Mouse (Mus musculus) intestine, embryonic 14.5 days (tissue): Measurements from ENCODE around the gene Smtn. TPM values are rescaled to one million over a fixed set of nuclear protein-coding genes. Genes with fewer than 3 reads are reported as not detected.

Experiments used
- ATAC-seq: fragments of 200-750 bp; cut with Nextera tagmentation; replicated peaks from 2 replicates; pipeline ENCODE4 v1.8.0; 2017; ENCODE audit warnings: low read depth, moderate number of reproducible peaks, moderate TSS enrichment, moderate library complexity; ENCODE audit not compliant: low FRiP score, low TSS enrichment
- DNase-seq: peaks from one replicate; pipeline ENCODE4 v3.0.0-alpha.2; 2018; ENCODE audit warnings: low spot score
- H3K27ac ChIP-seq: fragments of 300-500 bp; sonication (generic); 2 replicates; pipeline ENCODE4 v1.5.1; 2014; ENCODE audit warnings: low read depth, mild to moderate bottlenecking, control low read depth
- H3K27me3 ChIP-seq: fragments of 300-500 bp; sonication (generic); replicated peaks from 2 replicates; pipeline ENCODE4 v1.6.1; 2014; ENCODE audit warnings: low read length, control low read depth; ENCODE audit not compliant: control insufficient read depth, insufficient read depth
- H3K36me3 ChIP-seq: fragments of 300-500 bp; sonication (generic); 2 replicates; pipeline ENCODE4 v1.6.1; 2014; ENCODE audit warnings: low read length, control low read depth; ENCODE audit not compliant: control insufficient read depth, insufficient read depth
- H3K4me1 ChIP-seq: fragments of 300-500 bp; sonication (generic); replicated peaks from 2 replicates; pipeline ENCODE4 v1.6.1; 2014; ENCODE audit warnings: low read length, control low read depth, mixed read lengths; ENCODE audit not compliant: control insufficient read depth, insufficient read depth
- H3K4me2 ChIP-seq: fragments of 300-500 bp; sonication (generic); 2 replicates; pipeline ENCODE4 v1.6.1; 2014; ENCODE audit warnings: low read length
- H3K4me3 ChIP-seq: fragments of 300-500 bp; sonication (generic); 2 replicates; pipeline ENCODE4 v1.5.1; 2014; ENCODE audit warnings: low read depth, low read length, control low read depth, mixed read lengths
- H3K9ac ChIP-seq: fragments of 300-500 bp; sonication (generic); 2 replicates; pipeline ENCODE4 v1.6.1; 2014; ENCODE audit warnings: mild to moderate bottlenecking, low read length
- H3K9me3 ChIP-seq: fragments of 300-500 bp; sonication (generic); 2 replicates; pipeline ENCODE4 v1.6.1; 2016; ENCODE audit warnings: low read length, control low read depth; ENCODE audit not compliant: control insufficient read depth
- WGBS: fragments of 180-500 bp; shearing (Covaris S2); extraction: QIAGEN DNeasy Blood & Tissue Kit; methylation state at CpG from one replicate; pipeline ENCODE4 v1.1.7; 2014; 5-methylcytosine and 5-hydroxymethylcytosine counted together
- polyA plus RNA-seq: library from polyadenylated mRNA; unstranded; fragments of >200 nt; fragmentation: Nextera tagmentation; extraction: Ambion mirVana; gene quantifications from 2 replicates; pipeline ENCODE4 v1.2.1, GENCODE M21; 2014

The Smtn gene
- polyA plus RNA-seq, 1 experiment from 2014 or later = 87.0 TPM

DNA sequence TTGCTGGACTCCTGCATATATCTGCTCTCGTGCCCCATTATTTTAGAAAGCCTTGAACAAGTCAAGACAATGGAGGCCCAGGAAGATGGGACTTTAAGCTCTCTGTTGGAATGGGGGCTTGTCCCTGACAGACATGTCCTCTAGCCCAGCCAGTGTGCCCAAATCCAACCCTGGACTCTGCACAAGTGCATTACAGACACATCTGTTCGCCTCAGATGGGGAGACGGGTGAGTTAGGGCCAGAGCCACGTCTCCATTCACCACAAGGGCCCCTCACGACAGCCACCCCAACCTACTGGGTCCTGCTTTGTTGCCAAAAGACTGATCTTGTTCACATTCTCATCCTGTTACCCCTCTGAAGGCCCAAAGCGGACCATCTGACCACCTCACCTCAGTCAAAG, 12.2 kb downstream of the Smtn start:
- Histone ChIP-seq H3K36me3 (peaks cover 100% of the 10 kb centered on the region), H3K4me3 (no peak overlapping the region), H3K4me1 (no peaks in the 10 kb centered on the region), H3K9me3 (no peaks in the 10 kb centered on the region), H3K27ac (no peak overlapping the region), H3K9ac (no peak overlapping the region), H3K4me2 (no peak overlapping the region), H3K27me3 (no peaks in the 10 kb centered on the region)
- DNase-seq (no peak), ATAC-seq (no peak)
- WGBS = 91% methylated on average over 6 of the region's 6 CpGs

DNA sequence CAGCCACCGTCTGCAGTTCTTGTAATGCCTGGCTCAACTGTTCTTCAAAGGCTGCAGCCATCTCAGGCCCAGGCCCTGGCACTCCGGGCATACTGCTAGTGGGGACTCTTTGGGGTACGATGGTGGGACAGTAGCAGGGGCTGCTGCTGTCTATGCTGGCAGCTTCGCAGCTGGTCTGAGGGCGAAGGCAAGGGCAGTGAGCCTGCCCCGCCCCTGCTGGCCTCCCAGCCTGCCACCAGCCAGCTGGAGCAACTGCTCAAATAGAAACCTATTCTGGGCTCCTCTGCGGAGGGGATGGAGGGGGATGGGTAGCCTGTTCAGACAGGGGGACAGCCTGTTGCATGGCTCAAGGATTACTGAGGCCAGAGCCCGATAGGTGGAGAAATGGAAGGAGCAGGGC, 12.6 kb downstream of the Smtn start:
- Histone ChIP-seq H3K4me2 (no peak overlapping the region), H3K27ac (no peak overlapping the region), H3K27me3 (no peaks in the 10 kb centered on the region), H3K9ac (no peak overlapping the region), H3K4me1 (no peaks in the 10 kb centered on the region), H3K9me3 (no peaks in the 10 kb centered on the region), H3K4me3 (no peak overlapping the region), H3K36me3 (peaks cover 100% of the 10 kb centered on the region)
- 89% methylated on average over 8 of the region's 8 CpGs for WGBS
- no peak for ATAC-seq
- DNase-seq = no peak

DNA sequence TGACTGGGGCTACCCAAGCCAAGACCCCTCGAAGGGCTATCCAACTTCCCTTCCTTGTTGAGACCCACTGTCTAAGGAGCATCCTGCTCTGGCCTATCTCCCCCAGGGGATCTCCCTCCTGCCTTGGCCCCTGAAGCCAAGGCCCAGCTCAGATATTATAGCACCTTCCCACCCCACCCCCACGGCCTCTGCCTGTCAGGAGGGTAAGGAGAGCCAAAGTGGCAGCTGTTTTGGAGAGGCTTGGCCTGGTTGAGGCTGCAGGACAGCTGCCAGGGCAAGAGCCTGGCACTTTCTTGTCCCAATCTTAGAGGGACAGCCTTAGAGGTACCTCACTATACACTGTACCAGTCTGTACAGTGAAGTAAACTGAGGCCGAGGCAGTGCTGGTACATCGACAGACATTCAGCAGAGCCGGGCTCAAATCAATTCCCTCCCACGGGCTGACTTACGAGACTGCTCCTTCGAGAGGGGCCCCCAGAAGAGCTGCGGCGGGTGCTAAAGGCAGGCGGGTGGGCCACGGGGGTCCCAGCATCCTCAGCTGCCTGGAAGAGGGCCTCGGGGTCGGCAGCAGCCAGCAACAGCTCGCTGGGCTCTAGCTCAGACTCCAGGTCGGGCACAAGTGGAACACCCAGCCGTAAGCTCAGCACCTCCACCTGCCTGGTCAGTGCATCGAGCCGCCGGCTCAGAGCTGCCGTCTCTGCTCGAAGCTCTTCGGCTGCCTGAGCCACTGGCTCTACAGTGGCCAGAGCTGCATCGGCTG, 13.3 kb downstream of the Smtn start:
- no peak for ATAC-seq
- Histone ChIP-seq H3K4me1 (no peaks in the 10 kb centered on the region), H3K36me3 (peaks cover 100% of the 10 kb centered on the region)

GRCm38 (mm10) chr11:3526207-3526606, 14.2 kb downstream of the Smtn start:
- H3K27ac ChIP-seq = no peak overlapping the region
- H3K36me3 ChIP-seq = peaks cover 100% of the 10 kb centered on the region

More for the DNA sequence above, 13.3 kb downstream of the Smtn start:
- WGBS = 91% methylated on average over 24 of the region's 24 CpGs
- Histone ChIP-seq H3K9ac (no peak overlapping the region), H3K4me3 (no peak overlapping the region), H3K27ac (no peak overlapping the region), H3K4me2 (no peak overlapping the region), H3K9me3 (no peaks in the 10 kb centered on the region), H3K27me3 (no peaks in the 10 kb centered on the region)
- no peak for DNase-seq

DNA sequence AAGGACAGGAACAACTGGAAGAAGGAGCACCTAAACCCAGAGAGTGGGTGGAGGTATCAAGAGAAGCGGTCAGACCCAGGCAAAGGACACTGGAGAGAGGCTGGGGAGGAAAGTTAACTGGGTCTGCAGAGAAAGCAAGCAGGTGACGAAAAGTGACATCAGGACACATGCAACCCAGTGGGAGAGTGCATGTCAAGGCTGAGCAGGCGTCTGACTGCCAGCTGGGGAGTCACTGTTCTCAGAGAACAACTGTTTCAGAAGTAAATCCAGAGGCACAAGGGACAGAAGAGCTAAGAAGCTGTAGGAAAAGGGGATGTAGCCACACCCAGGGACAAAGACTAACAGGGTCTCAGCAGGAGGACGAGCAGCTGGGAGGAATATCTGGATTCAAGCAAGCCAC, 14.9 kb downstream of the Smtn start:
- Histone ChIP-seq H3K27me3 (no peaks in the 10 kb centered on the region), H3K36me3 (peaks cover 100% of the 10 kb centered on the region), H3K4me2 (no peak overlapping the region), H3K4me1 (no peaks in the 10 kb centered on the region), H3K9me3 (no peaks in the 10 kb centered on the region), H3K4me3 (no peak overlapping the region), H3K27ac (no peak overlapping the region), H3K9ac (no peak overlapping the region)
- ATAC-seq (no peak), DNase-seq (no peak)
- WGBS = 87% methylated on average over 4 of the region's 4 CpGs

More at GRCm38 (mm10) chr11:3526207-3526606, 14.2 kb downstream of the Smtn start:
- Histone ChIP-seq H3K27me3 (no peaks in the 10 kb centered on the region), H3K9ac (no peak overlapping the region), H3K9me3 (no peaks in the 10 kb centered on the region), H3K4me1 (no peaks in the 10 kb centered on the region), H3K4me3 (no peak overlapping the region), H3K4me2 (no peak overlapping the region)
- no peak for DNase-seq
- 81% methylated on average over 9 of the region's 9 CpGs for WGBS
- ATAC-seq = no peak

DNA sequence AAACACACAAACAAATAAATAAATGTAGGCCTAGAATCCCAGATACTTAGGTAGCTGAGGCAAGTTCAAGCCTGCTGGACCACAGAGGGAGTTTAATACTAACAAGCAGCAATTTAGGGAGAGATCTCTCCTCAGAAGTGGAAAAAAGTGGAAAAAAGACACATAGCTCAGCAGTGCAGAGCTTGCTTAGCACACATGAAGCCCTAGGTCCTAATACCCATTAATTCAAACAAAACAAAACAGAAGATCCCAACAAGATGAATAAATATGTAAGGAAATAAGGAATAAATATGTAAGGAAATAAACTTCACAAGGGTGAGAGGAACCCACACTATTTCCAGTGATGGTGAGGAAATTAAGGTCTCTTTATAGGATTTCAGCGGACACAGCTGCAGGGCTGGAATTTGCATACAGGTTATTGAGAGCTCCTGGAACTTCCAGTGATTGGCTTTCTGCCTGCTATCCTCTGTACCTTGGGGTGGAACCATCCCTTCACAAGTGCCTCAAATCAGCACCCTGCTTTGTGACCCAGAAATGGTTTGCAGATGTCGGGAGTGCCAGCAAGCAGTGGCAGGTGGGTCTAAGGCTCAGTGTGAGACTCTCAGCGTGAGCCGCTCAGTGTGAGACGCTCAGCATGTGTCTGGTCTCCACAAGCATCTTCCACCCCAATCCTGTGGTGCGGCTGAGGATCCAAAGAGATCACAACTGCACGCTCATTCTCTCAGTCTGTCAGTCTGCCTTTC, 16.4 kb downstream of the Smtn start:
- Histone ChIP-seq H3K27me3 (no peaks in the 10 kb centered on the region), H3K4me3 (no peak overlapping the region), H3K9ac (no peak overlapping the region), H3K36me3 (peaks cover 98% of the 10 kb centered on the region), H3K27ac (no peak overlapping the region), H3K4me1 (no peaks in the 10 kb centered on the region), H3K9me3 (no peaks in the 10 kb centered on the region), H3K4me2 (no peak overlapping the region)
- DNase-seq = no peak
- ATAC-seq = no peak
- WGBS = 87% methylated on average over 7 of the region's 7 CpGs

DNA sequence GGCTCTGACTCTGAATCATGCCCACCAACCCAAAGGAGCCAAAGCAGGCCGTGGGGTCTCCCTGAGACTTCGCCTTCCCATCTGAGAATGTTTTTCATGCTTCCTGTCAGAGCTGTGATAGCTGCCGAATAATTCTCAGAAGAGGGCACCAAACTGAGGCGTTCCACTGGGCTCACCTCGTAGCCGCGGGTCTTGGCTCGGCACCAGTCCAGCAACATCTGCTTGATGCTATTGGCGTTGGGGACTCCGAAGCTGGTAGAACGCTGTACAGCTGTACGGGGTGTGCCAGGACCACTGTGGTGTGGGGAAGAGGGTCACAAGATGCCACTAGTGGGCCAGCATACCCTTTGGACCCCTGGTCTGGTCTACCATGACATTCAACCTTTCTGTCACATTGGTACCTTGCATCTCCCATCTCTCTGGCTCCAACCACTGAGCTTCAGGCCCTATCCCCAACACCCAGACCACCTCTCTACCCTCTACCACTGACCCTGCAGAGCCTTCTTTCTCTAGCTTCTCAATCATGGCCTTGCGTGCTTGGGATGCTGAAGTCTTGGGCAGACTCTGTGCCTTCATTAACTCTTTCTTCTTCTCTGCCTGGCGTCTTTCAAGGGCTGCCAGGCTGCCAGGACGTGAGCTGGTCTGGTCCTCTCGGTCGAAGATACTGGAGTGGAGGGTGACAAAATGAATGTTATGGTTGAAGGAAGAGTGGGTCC, 18.0 kb downstream of the Smtn start:
- H3K4me2 ChIP-seq = no peak overlapping the region
- no peak for DNase-seq
- 92% methylated on average over 17 of the region's 17 CpGs for WGBS
- H3K9ac ChIP-seq = no peak overlapping the region
- H3K4me3 ChIP-seq = no peak overlapping the region
- H3K36me3 ChIP-seq = peaks cover 82% of the 10 kb centered on the region
- peaks cover 5% of the 10 kb centered on the region; the same call in 1 of the 2 replicates for H3K4me1 ChIP-seq
- H3K9me3 ChIP-seq = no peaks in the 10 kb centered on the region
- no peaks in the 10 kb centered on the region for H3K27me3 ChIP-seq
- H3K27ac ChIP-seq = no peak overlapping the region
- no peak for ATAC-seq

DNA sequence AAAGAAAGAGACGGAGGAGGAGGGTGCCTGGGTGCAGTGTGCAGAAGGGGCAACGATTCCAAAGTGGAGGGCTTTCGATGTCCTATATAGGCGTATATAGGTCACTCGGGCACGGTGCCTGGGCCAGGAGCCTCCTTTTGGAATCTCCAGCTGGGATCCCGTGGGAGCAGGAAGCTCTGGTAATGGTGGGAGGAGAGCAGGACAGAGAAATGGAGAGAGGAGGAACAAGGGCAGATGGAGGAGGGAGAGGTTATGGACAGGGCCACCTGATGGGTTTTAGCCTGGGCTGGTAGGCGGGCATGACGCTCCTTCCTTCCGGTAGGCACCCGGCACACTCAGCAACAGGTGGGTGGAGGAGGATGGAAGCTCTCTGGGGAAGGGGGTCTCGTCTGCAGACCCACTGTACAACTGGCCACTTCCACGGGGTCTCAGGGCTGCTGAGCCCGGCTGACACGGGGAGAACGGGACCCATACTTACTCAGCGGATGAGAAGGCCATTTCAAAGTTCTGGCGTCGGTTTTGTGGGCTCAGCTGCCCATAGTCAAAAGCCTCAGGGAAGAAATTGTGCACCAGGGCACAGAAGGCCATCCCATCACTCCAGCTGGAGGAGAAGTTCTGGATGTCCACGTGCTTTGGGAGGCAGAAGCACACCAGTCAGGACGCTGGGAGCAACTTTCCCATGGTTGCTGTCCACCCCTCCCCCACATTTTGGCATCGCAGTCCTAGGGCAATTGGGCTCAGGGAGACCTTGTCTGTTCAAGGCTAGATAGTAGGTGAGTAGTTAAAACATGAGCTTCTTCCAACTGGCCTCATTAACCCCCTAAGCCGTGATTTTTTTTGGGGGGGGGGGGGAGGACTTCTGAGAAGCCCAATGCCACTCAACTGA, 18.8 kb downstream of the Smtn start:
- peaks cover 10% of the 10 kb centered on the region; the same call in 1 of the 2 replicates for H3K4me1 ChIP-seq
- ATAC-seq = no peak
- H3K9me3 ChIP-seq = no peaks in the 10 kb centered on the region
- WGBS = 89% methylated on average over 23 of the region's 23 CpGs
- H3K4me2 ChIP-seq = no peak overlapping the region
- H3K27me3 ChIP-seq = no peaks in the 10 kb centered on the region
- H3K36me3 ChIP-seq = peaks cover 73% of the 10 kb centered on the region
- no peak for DNase-seq
- H3K27ac ChIP-seq = no peak overlapping the region
- H3K9ac ChIP-seq = no peak overlapping the region
- no peak overlapping the region for H3K4me3 ChIP-seq
